Mouse (Mus musculus) midbrain, postnatal 0 days (tissue): ENCODE measurements around the gene Ubxn2a. TPM values are rescaled to one million over a fixed set of nuclear protein-coding genes. Genes with fewer than 3 reads are reported as not detected.

Source experiments
- ATAC-seq: fragments of 200-750 bp; cut with Nextera tagmentation; 2 replicates; pipeline ENCODE4 v1.8.0; 2017; ENCODE audit warnings: moderate number of reproducible peaks, mild to moderate bottlenecking, moderate TSS enrichment, moderate library complexity; ENCODE audit not compliant: low FRiP score
- DNase-seq: peaks from one replicate; pipeline ENCODE4 v3.0.0-alpha.2; 2015; ENCODE audit warnings: low spot score
- H3K27ac ChIP-seq: fragments of 300-500 bp; sonication (generic); 2 replicates; pipeline ENCODE4 v1.5.1; 2014; ENCODE audit warnings: low read depth, mild to moderate bottlenecking, low read length, mixed read lengths
- H3K27me3 ChIP-seq: fragments of 300-500 bp; sonication (generic); 2 replicates; pipeline ENCODE4 v1.6.1; 2014; ENCODE audit warnings: low read length, control low read depth, mixed read lengths; ENCODE audit not compliant: insufficient read depth
- H3K36me3 ChIP-seq: fragments of 300-500 bp; sonication (generic); 2 replicates; pipeline ENCODE4 v1.6.1; 2014; ENCODE audit warnings: low read length, control low read depth, mixed read lengths; ENCODE audit not compliant: insufficient read depth
- H3K4me1 ChIP-seq: fragments of 300-500 bp; sonication (generic); 2 replicates; pipeline ENCODE4 v1.6.1; 2014; ENCODE audit warnings: mild to moderate bottlenecking, control low read depth, antibody characterized with exemption, low read length, mixed read lengths; ENCODE audit not compliant: insufficient read depth
- H3K4me2 ChIP-seq: fragments of 300-500 bp; sonication (generic); 2 replicates; pipeline ENCODE4 v1.6.1; 2014; ENCODE audit warnings: low read depth, mild to moderate bottlenecking, low read length, mixed read lengths; ENCODE audit not compliant: poor library complexity, severe bottlenecking
- H3K4me3 ChIP-seq: fragments of 300-500 bp; sonication (generic); 2 replicates; pipeline ENCODE4 v1.5.1; 2014; ENCODE audit warnings: low read depth, mild to moderate bottlenecking, low read length, moderate library complexity
- H3K9ac ChIP-seq: fragments of 300-500 bp; sonication (generic); replicated peaks from 2 replicates; pipeline ENCODE4 v1.6.1; 2014; ENCODE audit warnings: mild to moderate bottlenecking, low read length, moderate library complexity, mixed read lengths; ENCODE audit not compliant: poor library complexity, severe bottlenecking
- H3K9me3 ChIP-seq: fragments of 300-500 bp; sonication (generic); 2 replicates; pipeline ENCODE4 v1.6.1; 2016; ENCODE audit warnings: low read length, control low read depth
- CTCF ChIP-seq: IDR thresholded peaks from 2 replicates; pipeline ENCODE4 v1.5.1; 2016; ENCODE audit warnings: antibody characterized with exemption, mild to moderate bottlenecking
- WGBS: fragments of 180-500 bp; shearing (Covaris S2); extraction: QIAGEN DNeasy Blood & Tissue Kit; methylation state at CpG from one replicate; pipeline ENCODE4 v1.1.7; 2014; 5-methylcytosine and 5-hydroxymethylcytosine counted together
- polyA plus RNA-seq: library from polyadenylated mRNA; unstranded; fragments of >200 nt; fragmentation: Nextera tagmentation; extraction: Ambion mirVana; gene quantifications from 2 replicates; pipeline ENCODE4 v1.2.1, GENCODE M21; 2015
- total RNA-seq: library from RNA; depleted of rRNA; stranded (reverse); fragments of >200 nt; gene quantifications from 2 replicates; pipeline ENCODE4 v1.2.3, GENCODE M21; 2014

Ubxn2a gene
- total and polyA plus RNA-seq, 2 experiments from 2014 or later = 26.6 to 40.9 TPM

- no peak for TF ChIP-seq CTCF
These were observed 31.9 kb downstream of the Ubxn2a start for GRCm38 (mm10) chr12:4875623-4876022.

DNA sequence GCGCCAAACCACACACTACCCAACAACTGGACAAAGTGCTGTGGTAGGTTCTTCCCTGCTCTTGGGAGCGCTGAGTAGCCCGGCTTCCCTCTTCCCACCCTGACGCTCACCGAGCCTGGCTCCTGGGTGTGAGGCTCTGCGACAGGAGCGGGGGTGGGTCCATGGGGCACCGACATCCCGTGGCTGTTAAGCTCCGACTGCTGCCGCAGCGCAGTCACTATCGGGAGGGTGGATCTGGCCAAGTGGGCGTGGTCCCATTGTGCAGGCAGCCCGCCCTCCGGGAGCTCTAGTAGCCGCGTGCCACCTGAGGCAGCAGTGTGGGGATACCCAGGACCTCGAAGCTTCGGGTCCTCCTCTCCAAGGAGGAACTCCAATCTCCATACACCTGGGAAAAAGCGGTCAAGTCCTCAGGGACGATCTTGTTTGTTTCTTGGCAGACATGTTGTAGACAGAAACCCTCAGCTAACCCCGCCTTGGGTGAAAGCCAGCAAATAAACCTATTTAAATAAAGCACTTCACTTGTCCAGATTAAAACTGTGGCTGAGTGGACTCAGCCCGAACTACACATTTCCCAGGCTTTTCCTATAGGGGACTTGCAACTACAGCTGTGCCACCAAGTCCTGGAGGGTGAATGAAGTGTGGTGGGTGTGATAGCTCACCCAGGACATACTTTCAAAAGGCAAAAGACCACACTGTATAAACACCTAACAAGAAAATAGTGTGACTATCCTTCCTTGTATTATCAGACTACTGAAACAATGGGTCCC is 33.2 kb downstream of the Ubxn2a start, which contains the start of gene Mfsd2b:
TSS of gene Mfsd2b (minus strand) at position 199 of the 767 bp plus-strand sequence.
- WGBS = 3% methylated on average over 24 of the region's 24 CpGs
- H3K27ac ChIP-seq = no peak within 1 kb of the TSS
- ATAC-seq (peak; percentile 77), DNase-seq (peak; percentile 76)
- H3K4me1 ChIP-seq = peaks cover 5% of the 10 kb centered on the region; the same call in 1 of the 2 replicates
- H3K9ac ChIP-seq = peak within 1 kb of the TSS; percentile 59
- H3K9me3 ChIP-seq = no peaks in the 10 kb centered on the region
- H3K36me3 ChIP-seq = no peaks in the 10 kb centered on the region
- TF ChIP-seq CTCF = no peak
- peak within 1 kb of the TSS; percentile 41 for H3K4me3 ChIP-seq
- no peaks in the 10 kb centered on the region for H3K27me3 ChIP-seq
- H3K4me2 ChIP-seq = peak within 1 kb of the TSS; percentile 91

More at GRCm38 (mm10) chr12:4875623-4876022, 31.9 kb downstream of the Ubxn2a start:
- H3K4me1 ChIP-seq = peaks cover 5% of the 10 kb centered on the region; the same call in 1 of the 2 replicates
- no peak for ATAC-seq
- no peaks in the 10 kb centered on the region for H3K9me3 ChIP-seq
- no peaks in the 10 kb centered on the region for H3K27me3 ChIP-seq
- H3K4me2 ChIP-seq = no peak overlapping the region
- no peak overlapping the region for H3K27ac ChIP-seq
- H3K9ac ChIP-seq = no peak overlapping the region
- H3K4me3 ChIP-seq = no peak overlapping the region
- WGBS = 85% methylated on average over 8 of the region's 8 CpGs
- no peaks in the 10 kb centered on the region for H3K36me3 ChIP-seq
- DNase-seq = no peak

DNA sequence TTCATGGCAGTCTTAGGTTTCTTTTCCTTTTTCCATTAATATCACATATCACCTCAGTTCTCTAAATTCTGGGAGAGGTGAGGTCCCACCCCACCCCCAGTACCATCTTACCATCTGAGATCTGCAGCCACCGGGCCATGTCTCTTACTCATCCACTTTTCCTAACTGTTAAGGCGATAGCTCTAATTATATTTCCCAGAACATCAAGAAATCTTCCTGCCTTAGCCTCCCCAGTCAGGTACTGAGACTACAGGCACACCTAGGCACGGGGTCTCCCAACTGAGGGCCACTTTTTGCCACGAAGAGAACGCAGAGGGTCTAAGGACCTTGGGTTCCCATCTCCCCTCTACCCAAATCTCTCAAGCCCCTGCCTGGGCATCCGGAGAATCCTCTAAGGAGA is 34.0 kb downstream of the Ubxn2a start:
- H3K4me3 ChIP-seq = peak overlapping the region; percentile 41
- 0 out of 2 replicates have a peak, but pooled peaks have one; percentile 17 for ATAC-seq

DNA sequence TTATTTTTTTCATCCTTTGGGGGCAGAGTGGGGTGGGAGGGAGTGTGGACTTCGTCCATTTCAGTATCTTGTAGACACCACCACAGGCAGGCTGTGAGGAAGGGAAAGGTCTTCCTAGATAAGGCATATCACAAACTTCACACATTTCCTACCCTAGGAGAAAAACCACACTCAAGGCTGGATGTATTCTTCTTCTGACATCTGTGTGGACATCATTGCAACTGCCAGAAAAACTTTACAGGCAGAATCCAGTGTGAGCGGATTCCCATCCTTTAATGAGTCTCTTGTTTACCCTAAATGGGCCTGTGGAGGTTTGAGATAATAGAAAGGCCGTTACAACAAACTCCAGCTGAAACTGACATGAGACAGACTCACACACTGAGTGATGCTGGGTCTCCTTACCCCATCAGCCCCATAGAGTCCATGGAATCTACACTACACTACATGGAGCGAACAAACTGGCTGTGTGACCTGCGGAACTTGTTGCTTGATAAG is 34.5 kb downstream of the Ubxn2a start:
- WGBS = 89% methylated on average over 5 of the region's 5 CpGs
- no peaks in the 10 kb centered on the region for H3K36me3 ChIP-seq
- no peaks in the 10 kb centered on the region for H3K9me3 ChIP-seq
- ATAC-seq = no peak
- DNase-seq = no peak
- H3K27ac ChIP-seq = no peak overlapping the region
- TF ChIP-seq CTCF = no peak
- H3K9ac ChIP-seq = no peak overlapping the region
- H3K4me3 ChIP-seq = no peak overlapping the region
- H3K4me1 ChIP-seq = peaks cover 5% of the 10 kb centered on the region; the same call in 1 of the 2 replicates
- H3K4me2 ChIP-seq = no peak overlapping the region
- H3K27me3 ChIP-seq = no peaks in the 10 kb centered on the region

More for the DNA sequence above, 34.0 kb downstream of the Ubxn2a start:
- no peak overlapping the region for H3K27ac ChIP-seq
- no peaks in the 10 kb centered on the region for H3K36me3 ChIP-seq
- no peak for TF ChIP-seq CTCF
- no peaks in the 10 kb centered on the region for H3K9me3 ChIP-seq
- DNase-seq = no peak
- peak overlapping the region; percentile 91 for H3K4me2 ChIP-seq
- peaks cover 5% of the 10 kb centered on the region; the same call in 1 of the 2 replicates for H3K4me1 ChIP-seq
- H3K27me3 ChIP-seq = no peaks in the 10 kb centered on the region
- no peak overlapping the region for H3K9ac ChIP-seq
- WGBS = 86% methylated on average over 6 of the region's 6 CpGs

GRCm38 (mm10) chr12:4872273-4872672 is 35.2 kb downstream of the Ubxn2a start:
- H3K27me3 ChIP-seq = no peaks in the 10 kb centered on the region
- H3K27ac ChIP-seq = no peak overlapping the region
- DNase-seq (no peak), ATAC-seq (no peak)
- peak; percentile 23 for TF ChIP-seq CTCF
- H3K4me2 ChIP-seq = no peak overlapping the region
- no peak overlapping the region for H3K9ac ChIP-seq
- peaks cover 5% of the 10 kb centered on the region; the same call in 1 of the 2 replicates for H3K4me1 ChIP-seq
- WGBS = 56% methylated on average over 4 of the region's 4 CpGs
- no peak overlapping the region for H3K4me3 ChIP-seq
- H3K36me3 ChIP-seq = no peaks in the 10 kb centered on the region
- H3K9me3 ChIP-seq = no peaks in the 10 kb centered on the region

GRCm38 (mm10) chr12:4871260-4871659 is 36.2 kb downstream of the Ubxn2a start:
- no peak overlapping the region for H3K4me3 ChIP-seq
- ATAC-seq (no peak), DNase-seq (no peak)
- no peaks in the 10 kb centered on the region for H3K36me3 ChIP-seq
- H3K27me3 ChIP-seq = no peaks in the 10 kb centered on the region
- no peak overlapping the region for H3K27ac ChIP-seq
- WGBS = 86% methylated on average over 5 of the region's 5 CpGs
- H3K9me3 ChIP-seq = no peaks in the 10 kb centered on the region
- H3K4me2 ChIP-seq = no peak overlapping the region
- H3K9ac ChIP-seq = no peak overlapping the region
- TF ChIP-seq CTCF = no peak
- H3K4me1 ChIP-seq = peaks cover 5% of the 10 kb centered on the region; the same call in 1 of the 2 replicates
